Mouse (Mus musculus): Measurements from ENCODE around the gene Il17rc. TPM values are rescaled to one million over a fixed set of nuclear protein-coding genes. Genes with fewer than 3 reads are reported as not detected.
A peak's percentile ranks its signal among the peaks of the same experiment; 100 is the strongest.

The Il17rc gene
- polyA plus RNA-seq, 1 experiment from 2014 or later: 13.1 TPM

DNA sequence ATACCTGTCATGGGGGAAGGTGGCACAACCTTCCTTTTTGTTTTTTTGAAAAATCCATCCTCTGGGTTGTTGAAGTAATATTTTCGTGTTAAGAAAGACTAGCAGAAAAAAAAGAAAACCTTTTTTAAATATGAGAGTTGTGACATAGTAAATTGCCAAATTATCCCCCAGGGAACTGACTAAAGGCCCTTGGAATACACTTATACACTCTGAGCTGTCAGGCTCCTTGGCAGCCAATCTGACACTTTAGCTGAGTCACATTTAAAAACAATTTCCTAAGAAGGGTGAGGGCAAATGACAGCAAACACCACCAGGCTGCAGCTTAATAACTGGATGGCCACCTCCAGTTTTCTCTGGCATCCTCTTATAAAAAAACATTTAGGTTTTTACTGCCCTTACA, 51.1 kb downstream of the Il17rc start:
- H3K27ac ChIP-seq (ENCODE audit: low read depth): no peak overlapping the region
- 66% methylated on average over 1 of the region's 1 CpGs for WGBS (ENCODE audit: insufficient replicate concordance)
- H3K4me2 ChIP-seq (ENCODE audit: low read depth, low read length): no peak overlapping the region
- no peak for TF ChIP-seq EP300 (IDR thresholded peaks at IDR 0.05; ENCODE audit: low read depth)
- no peak for TF ChIP-seq CTCF (IDR thresholded peaks at IDR 0.05; ENCODE audit: low read depth)
- H3K4me3 ChIP-seq (ENCODE audit: low read depth, low read length): no peak overlapping the region
- H3K27me3 ChIP-seq (ENCODE audit: insufficient read depth, low read length): no peaks in the 10 kb centered on the region
- H3K36me3 ChIP-seq (replicated peaks; ENCODE audit: insufficient read depth, low read length): peaks cover 49% of the 10 kb centered on the region
- no peaks in the 10 kb centered on the region for H3K9me3 ChIP-seq (ENCODE audit: low read length)
- DNase-seq (no peak), ATAC-seq (no peak)
- no peak overlapping the region for H3K9ac ChIP-seq (replicated peaks)
- H3K4me1 ChIP-seq (ENCODE audit: insufficient read depth): no peaks in the 10 kb centered on the region

DNA sequence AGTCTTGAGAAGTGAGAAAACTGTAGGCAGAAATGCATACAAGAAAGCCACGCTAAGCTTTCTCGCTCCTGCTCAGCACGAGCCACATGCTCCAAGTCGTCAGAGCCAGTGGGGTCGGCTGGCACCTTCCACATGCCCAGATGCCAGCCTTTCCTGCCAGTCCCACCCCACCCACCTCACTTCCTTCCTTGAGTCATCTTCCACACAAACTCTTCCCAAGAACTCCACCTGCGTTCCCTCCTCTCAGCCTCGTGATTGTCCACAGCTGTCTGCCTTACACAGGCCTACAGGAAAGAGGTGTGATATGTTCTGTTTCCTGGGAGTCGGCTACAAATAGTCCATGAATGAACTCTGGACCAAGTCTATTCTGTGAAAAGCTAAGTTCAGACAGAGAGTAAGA, 52.2 kb downstream of the Il17rc start:
- TF ChIP-seq EP300 (IDR thresholded peaks at IDR 0.05; ENCODE audit: low read depth) (no peak), CTCF (IDR thresholded peaks at IDR 0.05; ENCODE audit: low read depth) (no peak)
- H3K36me3 ChIP-seq (replicated peaks; ENCODE audit: insufficient read depth, low read length): peaks cover 44% of the 10 kb centered on the region
- DNase-seq: no peak
- H3K9me3 ChIP-seq (ENCODE audit: low read length): no peaks in the 10 kb centered on the region
- WGBS (ENCODE audit: insufficient replicate concordance): 71% methylated on average over 8 of the region's 8 CpGs
- no peak overlapping the region for H3K27ac ChIP-seq (ENCODE audit: low read depth)
- H3K4me3 ChIP-seq (ENCODE audit: low read depth, low read length): no peak overlapping the region
- H3K9ac ChIP-seq (replicated peaks): no peak overlapping the region
- H3K4me1 ChIP-seq (ENCODE audit: insufficient read depth): no peaks in the 10 kb centered on the region
- H3K27me3 ChIP-seq (ENCODE audit: insufficient read depth, low read length): no peaks in the 10 kb centered on the region
- H3K4me2 ChIP-seq (ENCODE audit: low read depth, low read length): no peak overlapping the region
- ATAC-seq: no peak

DNA sequence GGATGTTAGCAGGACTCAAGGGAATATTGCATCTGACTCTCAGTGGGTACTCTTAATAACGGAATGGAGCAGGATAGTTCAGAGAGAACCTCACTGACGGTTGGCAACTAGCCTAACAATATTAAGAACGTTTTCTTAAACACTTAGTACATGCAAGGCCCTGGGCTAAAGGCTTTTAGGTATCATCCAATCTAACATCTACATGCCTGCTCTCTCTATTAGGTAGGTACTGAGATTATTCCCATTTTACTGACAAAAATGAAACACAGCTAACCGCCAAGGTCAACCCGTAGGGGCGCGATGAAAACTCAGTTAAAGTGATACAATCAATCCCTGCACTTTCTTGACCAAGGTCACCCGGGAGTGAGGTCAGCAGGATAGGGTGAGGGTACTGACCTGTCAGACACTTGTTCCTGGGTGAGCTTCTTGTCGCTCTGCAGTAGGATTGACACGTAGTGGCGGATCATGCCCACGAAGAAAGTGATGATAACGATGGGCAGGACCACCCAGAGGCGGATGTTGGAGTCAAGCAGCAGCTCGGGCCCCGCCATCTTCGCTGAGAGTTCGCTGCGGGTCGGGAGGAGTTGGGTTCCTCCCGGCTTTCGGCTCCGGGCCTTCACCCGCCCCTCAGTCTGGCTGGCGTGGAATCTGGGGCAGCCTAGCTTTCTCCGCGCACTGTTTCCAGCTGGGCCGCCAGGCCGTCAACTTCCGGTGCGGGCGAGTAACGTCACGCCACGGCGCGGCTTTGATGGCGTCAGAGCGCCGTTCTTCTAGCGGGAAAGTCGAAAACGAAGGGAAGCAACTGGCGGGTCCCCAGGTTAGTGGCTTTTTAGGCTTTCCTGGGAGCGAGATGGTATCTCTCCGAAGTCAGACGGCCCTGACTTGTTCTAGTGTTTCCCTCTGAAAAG, 60.0 kb downstream of the Il17rc start, which contains the start of the genes Emc3 and Fancd2:
Emc3 (minus strand) TSS at position 721 of the 908 bp plus-strand sequence.
Fancd2 (plus strand) TSS at position 751 of the 908 bp plus-strand sequence.
- peak within 1 kb of the TSS; percentile 83 for H3K27ac ChIP-seq (ENCODE audit: low read depth)
- under 1% methylated on average over 47 of the region's 47 CpGs for WGBS (ENCODE audit: insufficient replicate concordance)
- H3K4me3 ChIP-seq (ENCODE audit: low read depth, low read length): peak within 1 kb of the TSS; percentile 94
- TF ChIP-seq CTCF (IDR thresholded peaks at IDR 0.05; ENCODE audit: low read depth) (0 out of 2 replicates have a peak, but pooled peaks have one; percentile 5), EP300 (IDR thresholded peaks at IDR 0.05; ENCODE audit: low read depth) (peak; percentile 63; the same call in 1 of the 2 replicates)
- H3K9me3 ChIP-seq (ENCODE audit: low read length): no peaks in the 10 kb centered on the region
- ATAC-seq (peak; percentile 95), DNase-seq (peak; percentile 94)
- H3K36me3 ChIP-seq (replicated peaks; ENCODE audit: insufficient read depth, low read length): peaks cover 10% of the 10 kb centered on the region
- peak within 1 kb of the TSS; percentile 89 for H3K9ac ChIP-seq (replicated peaks)
- H3K4me2 ChIP-seq (ENCODE audit: low read depth, low read length): peak within 1 kb of the TSS; percentile 69
- H3K27me3 ChIP-seq (ENCODE audit: insufficient read depth, low read length): no peaks in the 10 kb centered on the region
- peaks cover 17% of the 10 kb centered on the region for H3K4me1 ChIP-seq (ENCODE audit: insufficient read depth)

DNA sequence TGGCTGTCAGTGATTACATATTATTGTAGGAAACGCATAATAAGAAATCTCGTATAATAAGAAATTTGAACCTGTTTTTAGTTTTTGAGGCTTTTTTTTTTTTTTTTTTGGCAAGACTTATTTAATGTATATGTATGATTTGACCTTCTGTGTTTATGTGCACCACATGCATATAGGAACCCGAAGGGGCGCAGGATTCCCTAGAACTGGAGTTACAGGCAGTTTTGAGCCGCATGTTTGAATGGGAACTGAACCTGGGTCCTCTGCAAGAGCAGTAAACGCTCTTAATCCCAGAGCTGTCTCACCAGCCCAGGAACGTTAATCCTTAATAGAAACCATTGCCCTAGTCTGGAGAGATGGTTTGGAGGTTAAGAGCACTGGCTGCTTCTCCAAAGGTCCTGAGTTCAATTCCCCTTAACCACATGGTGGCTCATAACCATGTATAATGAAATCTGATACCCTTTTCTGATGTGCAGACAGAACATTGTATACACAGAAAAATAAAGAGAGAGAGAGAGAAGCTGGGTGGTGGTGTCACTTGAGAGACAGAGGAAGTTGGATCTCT, 60.7 kb downstream of the Il17rc start:
- peak overlapping the region; percentile 83; the same call in 1 of the 2 replicates for H3K27ac ChIP-seq (ENCODE audit: low read depth)
- DNase-seq (no peak), ATAC-seq (no peak)
- H3K4me2 ChIP-seq (ENCODE audit: low read depth, low read length): peak overlapping the region; percentile 69
- no peaks in the 10 kb centered on the region for H3K9me3 ChIP-seq (ENCODE audit: low read length)
- 4% methylated on average over 7 of the region's 7 CpGs for whole genome bisulfite sequencing (ENCODE audit: insufficient replicate concordance)
- H3K4me3 ChIP-seq (ENCODE audit: low read depth, low read length): peak overlapping the region; percentile 94
- peak overlapping the region; percentile 89 for H3K9ac ChIP-seq (replicated peaks)
- no peak for TF ChIP-seq EP300 (IDR thresholded peaks at IDR 0.05; ENCODE audit: low read depth)
- no peak for TF ChIP-seq CTCF (IDR thresholded peaks at IDR 0.05; ENCODE audit: low read depth)
- peaks cover 10% of the 10 kb centered on the region for H3K36me3 ChIP-seq (replicated peaks; ENCODE audit: insufficient read depth, low read length)
- peaks cover 17% of the 10 kb centered on the region for H3K4me1 ChIP-seq (ENCODE audit: insufficient read depth)
- H3K27me3 ChIP-seq (ENCODE audit: insufficient read depth, low read length): no peaks in the 10 kb centered on the region

Small RNA genes within 50 kb of the gene (microRNA-seq; reads per million reads assigned to microRNA genes)
- gene Gm23365 (not detected), gene Gm24387 (not detected)

Other genes with a start within 250 kb of the Il17rc start
- 15.1 and 16.1 TPM in 2 replicates for gene Mtmr14, start 233.6 kb upstream of the Il17rc start, polyA plus RNA-seq (2015; fragmentation: Nextera tagmentation; extraction: Ambion mirVana)
- gene Cpne9, start 189.1 kb upstream of the Il17rc start, polyA plus RNA-seq (2015; fragmentation: Nextera tagmentation; extraction: Ambion mirVana): 0.02 and 0.04 TPM in 2 replicates
- 4.1 and 4.8 TPM in 2 replicates for gene Brpf1, start 164.3 kb upstream of the Il17rc start, polyA plus RNA-seq (2015; fragmentation: Nextera tagmentation; extraction: Ambion mirVana)
- 3.8 and 4.2 TPM in 2 replicates for gene Ogg1, start 144.5 kb upstream of the Il17rc start, polyA plus RNA-seq (2015; fragmentation: Nextera tagmentation; extraction: Ambion mirVana)
- 17.9 and 18.1 TPM in 2 replicates for gene Camk1, start 127.4 kb upstream of the Il17rc start, polyA plus RNA-seq (2015; fragmentation: Nextera tagmentation; extraction: Ambion mirVana)
- gene Tada3, start 93.5 kb upstream of the Il17rc start, polyA plus RNA-seq (2015; fragmentation: Nextera tagmentation; extraction: Ambion mirVana): 11.1 and 11.9 TPM in 2 replicates
- 188 and 198 TPM in 2 replicates for gene Arpc4, start 93.3 kb upstream of the Il17rc start, polyA plus RNA-seq (2015; fragmentation: Nextera tagmentation; extraction: Ambion mirVana)
- gene Ttll3, start 82.2 kb upstream of the Il17rc start, polyA plus RNA-seq (2015; fragmentation: Nextera tagmentation; extraction: Ambion mirVana): 0.38 and 0.83 TPM in 2 replicates
- gene Rpusd3, start 52.1 kb upstream of the Il17rc start, polyA plus RNA-seq (2015; fragmentation: Nextera tagmentation; extraction: Ambion mirVana): 17.1 and 20.5 TPM in 2 replicates
- 5.9 and 8.2 TPM in 2 replicates for gene Cidec, start 35.7 kb upstream of the Il17rc start, polyA plus RNA-seq (2015; fragmentation: Nextera tagmentation; extraction: Ambion mirVana)
- gene Jagn1, start 28.9 kb upstream of the Il17rc start, polyA plus RNA-seq (2015; fragmentation: Nextera tagmentation; extraction: Ambion mirVana): 49.2 and 49.9 TPM in 2 replicates
- gene Il17re, start 12.9 kb upstream of the Il17rc start, polyA plus RNA-seq (2015; fragmentation: Nextera tagmentation; extraction: Ambion mirVana): 0.26 and 0.49 TPM in 2 replicates
- gene Creld1, start 11.9 kb downstream of the Il17rc start, polyA plus RNA-seq (2015; fragmentation: Nextera tagmentation; extraction: Ambion mirVana): 13.8 and 14.0 TPM in 2 replicates
- gene Prrt3, start 30.5 kb downstream of the Il17rc start, polyA plus RNA-seq (2015; fragmentation: Nextera tagmentation; extraction: Ambion mirVana): 0.13 and 0.14 TPM in 2 replicates
- 42.1 and 43.0 TPM in 2 replicates for gene Emc3, start 60.2 kb downstream of the Il17rc start, polyA plus RNA-seq (2015; fragmentation: Nextera tagmentation; extraction: Ambion mirVana)
- 3.1 and 4.5 TPM in 2 replicates for gene Fancd2, start 60.3 kb downstream of the Il17rc start, polyA plus RNA-seq (2015; fragmentation: Nextera tagmentation; extraction: Ambion mirVana)
- gene Fancd2os, start 129.3 kb downstream of the Il17rc start, polyA plus RNA-seq (2015; fragmentation: Nextera tagmentation; extraction: Ambion mirVana): 0.12 and 0.14 TPM in 2 replicates
- gene Brk1, start 133.3 kb downstream of the Il17rc start, polyA plus RNA-seq (2015; fragmentation: Nextera tagmentation; extraction: Ambion mirVana): 88.5 and 88.9 TPM in 2 replicates
- 10.0 and 12.9 TPM in 2 replicates for gene Vhl, start 152.5 kb downstream of the Il17rc start, polyA plus RNA-seq (2015; fragmentation: Nextera tagmentation; extraction: Ambion mirVana)
- 9.2 and 10.8 TPM in 2 replicates for gene Irak2, start 167.0 kb downstream of the Il17rc start, polyA plus RNA-seq (2015; fragmentation: Nextera tagmentation; extraction: Ambion mirVana)
- 0.62 and 0.83 TPM in 2 replicates for gene Tatdn2, start 225.6 kb downstream of the Il17rc start, polyA plus RNA-seq (2015; fragmentation: Nextera tagmentation; extraction: Ambion mirVana)
- gene Ghrl, start 248.5 kb downstream of the Il17rc start, polyA plus RNA-seq (2015; fragmentation: Nextera tagmentation; extraction: Ambion mirVana): 0.70 TPM in 1 of 2 replicates, not detected in the other